8 mouse cellular contexts compared by ENCODE assay signal in the genomic region with DNA sequence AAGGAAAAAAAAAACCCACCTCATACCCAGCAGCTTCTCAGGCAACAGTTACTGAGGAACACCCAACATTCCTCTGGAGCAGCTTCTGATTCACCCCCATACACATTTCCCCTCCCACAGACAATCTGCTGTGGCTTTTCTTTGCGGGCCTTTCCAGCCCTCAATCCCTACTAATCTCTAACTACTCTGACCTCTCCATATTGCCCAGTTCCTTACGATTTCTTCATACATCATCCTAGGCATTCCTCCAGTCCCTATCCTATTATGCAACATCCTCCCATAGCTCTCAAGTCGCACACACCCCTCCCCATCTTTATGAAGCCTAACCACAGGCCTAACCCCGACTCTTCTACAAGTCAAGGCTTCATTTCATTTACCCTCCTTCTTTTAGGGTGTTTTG. TPM values are rescaled to one million over a fixed set of nuclear protein-coding genes. Genes with fewer than 3 reads are reported as not detected.
DNase-seq lines count a peak whose midpoint lies in the region; ATAC-seq and TF ChIP-seq lines count a peak whose summit lies in the region.

No protein-coding gene starts in this region.

- TF ChIP-seq POLR2A in heart, adult 2 months (IDR thresholded peaks at IDR 0.05; ENCODE audit: insufficient read depth, low read depth, low read length), result no peak

- H3K4me1 ChIP-seq in heart, adult 2 months (ENCODE audit: control insufficient read depth, insufficient read depth, low read length), result peaks cover 2% of the 10 kb centered on the region
- peaks cover 24% of the 10 kb centered on the region for H3K4me1 ChIP-seq in forebrain, embryonic 12.5 days
- H3K4me1 ChIP-seq in limb, embryonic 12.5 days (replicated peaks), result peaks cover 11% of the 10 kb centered on the region
- peaks cover 10% of the 10 kb centered on the region for H3K4me1 ChIP-seq in stomach, embryonic 16.5 days (ENCODE audit: control insufficient read depth, insufficient read depth, low read length)

- H3K4me2 ChIP-seq in forebrain, embryonic 12.5 days, result peak overlapping the region; percentile 61
- H3K4me2 ChIP-seq in limb, embryonic 12.5 days, result peak overlapping the region; percentile 80
- H3K4me2 ChIP-seq in stomach, embryonic 16.5 days (ENCODE audit: low read depth, low read length), result peak overlapping the region; percentile 83

- WGBS in heart, adult 2 months, result 4% methylated on average over 4 of the region's 4 CpGs
- 67% methylated on average over 4 of the region's 4 CpGs for WGBS in forebrain, embryonic 12.5 days
- 66% methylated on average over 4 of the region's 4 CpGs for WGBS in limb, embryonic 12.5 days
- WGBS in stomach, embryonic 16.5 days, result 40% methylated on average over 4 of the region's 4 CpGs

- ATAC-seq in forebrain, embryonic 12.5 days (ENCODE audit: low FRiP score), result no peak
- ATAC-seq in limb, embryonic 12.5 days (ENCODE audit: insufficient number of reproducible peaks, insufficient read depth, low FRiP score, low TSS enrichment, low read depth), result no peak
- ATAC-seq in stomach, embryonic 16.5 days (ENCODE audit: insufficient read depth, low FRiP score), result no peak

- peak overlapping the region; percentile 30 for H3ac ChIP-seq in C2C12 (ENCODE audit: control insufficient read depth, insufficient read length, low read depth)

- H3K9me3 ChIP-seq in forebrain, embryonic 12.5 days, result no peaks in the 10 kb centered on the region
- H3K9me3 ChIP-seq in limb, embryonic 12.5 days, result no peaks in the 10 kb centered on the region
- no peaks in the 10 kb centered on the region for H3K9me3 ChIP-seq in stomach, embryonic 16.5 days (replicated peaks; ENCODE audit: control insufficient read depth, low read length)

- H3K79me2 ChIP-seq in heart, adult 2 months (replicated peaks; ENCODE audit: control insufficient read depth, insufficient read depth, low read length), result peaks cover 7% of the 10 kb centered on the region
- H3K79me2 ChIP-seq in C2C12 (ENCODE audit: control insufficient read depth, insufficient read depth), result peaks cover 65% of the 10 kb centered on the region

- peaks cover 12% of the 10 kb centered on the region; the same call in 1 of the 2 replicates for H3K36me3 ChIP-seq in heart, adult 2 months (ENCODE audit: control insufficient read depth, insufficient read depth, low read length)
- H3K36me3 ChIP-seq in C2C12 (ENCODE audit: control insufficient read depth, insufficient read depth), result peaks cover 15% of the 10 kb centered on the region
- peaks cover 9% of the 10 kb centered on the region for H3K36me3 ChIP-seq in forebrain, embryonic 12.5 days (replicated peaks)
- peaks cover 9% of the 10 kb centered on the region; the same call in 1 of the 2 replicates for H3K36me3 ChIP-seq in limb, embryonic 12.5 days
- no peaks in the 10 kb centered on the region for H3K36me3 ChIP-seq in stomach, embryonic 16.5 days (ENCODE audit: control insufficient read depth, insufficient read depth, low read length)

- no peak for TF ChIP-seq EP300 in heart, adult 2 months (IDR thresholded peaks at IDR 0.05; ENCODE audit: insufficient read depth, low read depth, low read length)

- peak overlapping the region; percentile 17; the same call in 1 of the 2 replicates for H3K27ac ChIP-seq in heart, adult 2 months
- no peak overlapping the region for H3K27ac ChIP-seq in forebrain, embryonic 12.5 days
- no peak overlapping the region for H3K27ac ChIP-seq in limb, embryonic 12.5 days
- H3K27ac ChIP-seq in stomach, embryonic 16.5 days (ENCODE audit: low read length), result peak overlapping the region; percentile 46

- no peak for TF ChIP-seq CTCF in heart, adult 2 months (IDR thresholded peaks at IDR 0.05)
- TF ChIP-seq CTCF in C2C12 (IDR thresholded peaks at IDR 0.05; ENCODE audit: control insufficient read depth, insufficient read depth, insufficient read length), result no peak

- intact Hi-C loops in heart, adult 2 months (cut with DNase I), result no loop called here

- H3K4me3 ChIP-seq in heart, adult 2 months, result peak overlapping the region; percentile 82
- H3K4me3 ChIP-seq in C2C12 (ENCODE audit: insufficient read depth, poor library complexity, severe bottlenecking), result peak overlapping the region; percentile 97
- H3K4me3 ChIP-seq in forebrain, embryonic 12.5 days (replicated peaks), result peak overlapping the region; percentile 97
- peak overlapping the region; percentile 98 for H3K4me3 ChIP-seq in limb, embryonic 12.5 days (replicated peaks)
- peak overlapping the region; percentile 63 for H3K4me3 ChIP-seq in stomach, embryonic 16.5 days (replicated peaks; ENCODE audit: low read length)

- no peaks in the 10 kb centered on the region for H3K27me3 ChIP-seq in heart, adult 2 months (ENCODE audit: control insufficient read depth, insufficient read depth, low read length)
- H3K27me3 ChIP-seq in C2C12 (ENCODE audit: control insufficient read depth, insufficient read depth, insufficient read length), result no peaks in the 10 kb centered on the region
- H3K27me3 ChIP-seq in forebrain, embryonic 12.5 days, result no peaks in the 10 kb centered on the region
- no peaks in the 10 kb centered on the region for H3K27me3 ChIP-seq in limb, embryonic 12.5 days
- H3K27me3 ChIP-seq in stomach, embryonic 16.5 days (ENCODE audit: control insufficient read depth, insufficient read depth, low read length), result no peaks in the 10 kb centered on the region

- H3K9ac ChIP-seq in heart, adult 2 months (ENCODE audit: low read depth, low read length), result peak overlapping the region; percentile 28; the same call in 1 of the 2 replicates
- H3K9ac ChIP-seq in forebrain, embryonic 12.5 days, result peak overlapping the region; percentile 95
- H3K9ac ChIP-seq in limb, embryonic 12.5 days (replicated peaks), result peak overlapping the region; percentile 95
- peak overlapping the region; percentile 81 for H3K9ac ChIP-seq in stomach, embryonic 16.5 days (ENCODE audit: low read length)

- DNase-seq in heart, adult 2 months, result no peak
- no peak for DNase-seq in heart, postnatal 4 days
- no peak for DNase-seq in thymus, postnatal 36 days
- no peak for DNase-seq in spleen, postnatal 4 days (ENCODE audit: low spot score in 2 of 2)

- H3K79me3 ChIP-seq in C2C12 (ENCODE audit: low read depth), result peaks cover 58% of the 10 kb centered on the region

TF ChIP-seq in C2C12, 6 proteins besides CTCF, POLR2A, EP300 and RAD21:
- no peak for TF ChIP-seq MYOD1 (IDR thresholded peaks at IDR 0.05; ENCODE audit: control insufficient read depth, insufficient read length, low read depth)
- no peak for TF ChIP-seq USF1 (IDR thresholded peaks at IDR 0.05; ENCODE audit: low read depth)
- peak; percentile 61 for TF ChIP-seq CEBPB (IDR thresholded peaks at IDR 0.05; ENCODE audit: low read depth)
- TF ChIP-seq FOSL1 (IDR thresholded peaks at IDR 0.05; ENCODE audit: insufficient read depth, low read length, poor library complexity, severe bottlenecking), result no peak
TF ChIP-seq in C2C12: peak in this region for 1.

RNA-seq across cellular contexts. Expression of gene Pip5k1a, which starts 1.6 kb away (rescaled TPM):
- 10 to 100 TPM; 15.8 to 16.8 TPM for total RNA-seq in heart, adult 2 months (2021)
- 11.8 and 17.9 TPM in 2 replicates for polyA plus RNA-seq in heart, adult 2 months (2012; rRNA removed)
- 10 to 100 TPM; 30.9 to 33.7 TPM for total RNA-seq in heart, postnatal 4 days (2021)
- polyA plus RNA-seq in C2C12 (2012; fragmentation: generic; extraction: Trizol), result 21.2 TPM
- 21.4 and 23.0 TPM in 2 replicates for polyA plus RNA-seq in forebrain, embryonic 12.5 days (2016; fragmentation: Nextera tagmentation; extraction: Ambion mirVana)
- polyA plus RNA-seq in limb, embryonic 12.5 days (2016; fragmentation: Nextera tagmentation; extraction: Ambion mirVana), result 24.2 and 30.5 TPM in 2 replicates
- polyA plus RNA-seq in stomach, embryonic 16.5 days (2015; fragmentation: Nextera tagmentation; extraction: Ambion mirVana), result 18.6 and 19.0 TPM in 2 replicates

RNA-seq across cellular contexts. Expression of gene Vps72, which starts 5.7 kb away (rescaled TPM):
- 10 to 100 TPM; 31.8 to 36.5 TPM for total RNA-seq in heart, adult 2 months (2021)
- polyA plus RNA-seq in heart, adult 2 months (2012; rRNA removed), result 34.5 and 39.2 TPM in 2 replicates
- total RNA-seq in heart, postnatal 4 days (2021), result 10 to 100 TPM; 48.4 to 51.8 TPM
- 83.4 TPM for polyA plus RNA-seq in C2C12 (2012; fragmentation: generic; extraction: Trizol)
- 242 and 252 TPM in 2 replicates for polyA plus RNA-seq in forebrain, embryonic 12.5 days (2016; fragmentation: Nextera tagmentation; extraction: Ambion mirVana)
- polyA plus RNA-seq in limb, embryonic 12.5 days (2016; fragmentation: Nextera tagmentation; extraction: Ambion mirVana), result 241 and 245 TPM in 2 replicates
- polyA plus RNA-seq in stomach, embryonic 16.5 days (2015; fragmentation: Nextera tagmentation; extraction: Ambion mirVana), result 102 and 123 TPM in 2 replicates

RNA-seq across cellular contexts. Expression of gene Tmod4, which starts 19.2 kb away (rescaled TPM):
- total RNA-seq in heart, adult 2 months (2021), result 10 to 100 TPM; 22.6 to 30.9 TPM
- polyA plus RNA-seq in heart, adult 2 months (2012; rRNA removed), result 23.3 and 25.6 TPM in 2 replicates
- total RNA-seq in heart, postnatal 4 days (2021), result 1 to 10 TPM; 3.2 to 3.4 TPM
- polyA plus RNA-seq in C2C12 (2012; fragmentation: generic; extraction: Trizol), result 0.23 TPM
- 0.97 and 1.1 TPM in 2 replicates for polyA plus RNA-seq in forebrain, embryonic 12.5 days (2016; fragmentation: Nextera tagmentation; extraction: Ambion mirVana)
- 1.0 and 1.4 TPM in 2 replicates for polyA plus RNA-seq in limb, embryonic 12.5 days (2016; fragmentation: Nextera tagmentation; extraction: Ambion mirVana)
- polyA plus RNA-seq in stomach, embryonic 16.5 days (2015; fragmentation: Nextera tagmentation; extraction: Ambion mirVana), result 2.2 and 7.3 TPM in 2 replicates

RNA-seq across cellular contexts. Expression of gene Scnm1, which starts 28.7 kb away (rescaled TPM):
- 10 to 100 TPM; 28.3 to 32.1 TPM for total RNA-seq in heart, adult 2 months (2021)
- 46.8 and 67.9 TPM in 2 replicates for polyA plus RNA-seq in heart, adult 2 months (2012; rRNA removed)
- 10 to 100 TPM; 33.9 to 34.2 TPM for total RNA-seq in heart, postnatal 4 days (2021)
- polyA plus RNA-seq in C2C12 (2012; fragmentation: generic; extraction: Trizol), result 22.2 TPM
- 84.6 and 95.1 TPM in 2 replicates for polyA plus RNA-seq in forebrain, embryonic 12.5 days (2016; fragmentation: Nextera tagmentation; extraction: Ambion mirVana)
- polyA plus RNA-seq in limb, embryonic 12.5 days (2016; fragmentation: Nextera tagmentation; extraction: Ambion mirVana), result 80.7 and 83.6 TPM in 2 replicates
- polyA plus RNA-seq in stomach, embryonic 16.5 days (2015; fragmentation: Nextera tagmentation; extraction: Ambion mirVana), result 55.8 and 58.2 TPM in 2 replicates

RNA-seq across cellular contexts. Expression of gene Lysmd1, which starts 28.8 kb away (rescaled TPM):
- 1 to 10 TPM; 4.5 to 6.3 TPM for total RNA-seq in heart, adult 2 months (2021)
- polyA plus RNA-seq in heart, adult 2 months (2012; rRNA removed), result 5.8 and 7.8 TPM in 2 replicates
- 1 to 10 TPM; 5.3 to 6.0 TPM for total RNA-seq in heart, postnatal 4 days (2021)
- polyA plus RNA-seq in C2C12 (2012; fragmentation: generic; extraction: Trizol), result 3.4 TPM
- 19.7 and 21.1 TPM in 2 replicates for polyA plus RNA-seq in forebrain, embryonic 12.5 days (2016; fragmentation: Nextera tagmentation; extraction: Ambion mirVana)
- 16.6 and 18.0 TPM in 2 replicates for polyA plus RNA-seq in limb, embryonic 12.5 days (2016; fragmentation: Nextera tagmentation; extraction: Ambion mirVana)
- 13.7 and 14.5 TPM in 2 replicates for polyA plus RNA-seq in stomach, embryonic 16.5 days (2015; fragmentation: Nextera tagmentation; extraction: Ambion mirVana)

Comparison
In these comparisons a context has a peak if more than half of its experiments do, and no peak if none do; other contexts are left out.
1. H3K27ac ChIP-seq: peak in heart, adult 2 months (single experiment) and stomach, embryonic 16.5 days (single experiment); none in forebrain, embryonic 12.5 days (single experiment) and limb, embryonic 12.5 days (single experiment).
2. H3K9ac ChIP-seq: peak in every context shown above with its lines; median percentile 95 in forebrain, embryonic 12.5 days; 95 in limb, embryonic 12.5 days; 81 in stomach, embryonic 16.5 days; 28 in heart, adult 2 months.
3. Peak in every context shown above with its lines, with median percentiles within 50 percentile points of each other: H3K4me3 ChIP-seq and H3K4me2 ChIP-seq.